Mouse (Mus musculus): ENCODE results near the gene Plekha1.

DNA sequence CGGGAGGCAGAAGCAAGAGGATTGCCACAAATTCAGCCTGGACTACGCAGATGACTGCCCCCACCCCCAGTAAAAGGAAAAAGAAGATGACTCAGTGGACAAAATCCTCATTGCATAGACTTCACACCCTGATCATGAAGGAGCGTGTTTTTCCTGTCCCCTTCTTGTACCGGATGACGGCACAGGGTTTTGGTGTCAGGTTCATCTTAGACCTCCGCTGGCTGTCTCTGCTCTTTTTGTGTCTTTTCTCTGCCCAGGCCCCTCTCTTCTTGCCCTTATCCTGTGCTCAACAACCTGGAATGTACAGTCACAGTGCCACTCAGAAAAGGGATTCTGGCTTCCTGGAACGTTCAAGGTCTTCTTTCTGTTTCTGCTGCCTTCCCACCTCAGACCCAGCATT is 84.9 kb downstream of the Plekha1 start:
- TF ChIP-seq POLR2A (IDR thresholded peaks at IDR 0.05; ENCODE audit: low read depth, low read length) (no peak), CTCF (conservative IDR thresholded peaks at IDR 0.05; ENCODE audit: insufficient read depth, insufficient read length, low read depth, low read length) (no peak)

Data from kidney, adult 2 months (tissue).